Mouse (Mus musculus): ENCODE measurements around the gene Erf. TPM values are rescaled to one million over a fixed set of nuclear protein-coding genes. Genes with fewer than 3 reads are reported as not detected.

The Erf gene
- polyA plus RNA-seq, 1 experiment from 2014 or later = 16.4 TPM

DNA sequence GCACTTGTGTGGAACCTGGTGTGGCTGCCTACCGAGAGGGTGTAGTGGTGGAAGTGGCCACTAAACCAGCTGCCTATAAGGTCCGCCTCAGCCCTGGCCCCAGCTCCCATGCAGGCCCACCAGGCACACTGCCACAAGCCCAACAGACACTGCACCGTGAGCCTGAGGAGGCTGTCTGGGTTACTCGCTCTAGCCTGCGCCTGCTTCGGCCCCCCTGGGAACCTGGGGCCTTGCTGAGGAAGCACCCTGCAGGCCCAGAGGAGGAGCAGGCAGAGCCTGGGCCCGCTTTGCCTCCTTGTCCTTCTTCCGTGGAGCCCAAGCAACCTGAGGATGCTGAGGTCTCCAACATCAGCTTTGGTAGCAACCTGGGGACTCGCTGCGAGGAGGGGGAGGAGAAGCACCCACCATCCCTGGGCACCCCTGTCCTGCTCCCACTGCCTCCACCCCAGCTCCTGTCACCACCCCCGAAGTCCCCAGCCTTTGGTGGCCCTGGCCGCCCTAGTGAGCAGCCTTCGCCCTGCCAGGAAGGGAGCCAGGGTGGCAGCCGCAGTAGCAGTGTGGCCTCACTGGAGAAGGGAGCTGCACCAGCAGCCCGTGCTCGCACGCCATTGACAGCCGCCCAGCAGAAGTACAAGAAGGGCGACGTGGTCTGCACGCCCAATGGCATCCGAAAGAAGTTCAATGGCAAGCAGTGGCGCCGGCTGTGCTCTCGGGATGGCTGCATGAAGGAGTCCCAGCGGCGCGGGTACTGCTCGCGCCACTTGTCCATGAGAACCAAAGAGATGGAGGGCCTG is 21.3 kb upstream of the Erf start:
- peak overlapping the region; percentile 42; the same call in 1 of the 2 replicates for H3K27ac ChIP-seq (ENCODE audit: low read depth, low read length)
- no peak overlapping the region for H3K4me2 ChIP-seq
- no peaks in the 10 kb centered on the region for H3K27me3 ChIP-seq (replicated peaks; ENCODE audit: control insufficient read depth, insufficient read depth, low read length)
- H3K9ac ChIP-seq (ENCODE audit: low read depth, low read length) = 0 out of 2 replicates have a peak overlapping the region, but pooled peaks have one; percentile 10
- H3K9me3 ChIP-seq (ENCODE audit: control insufficient read depth, low read length) = no peaks in the 10 kb centered on the region
- H3K4me3 ChIP-seq (ENCODE audit: low read depth, low read length) = no peak overlapping the region
- H3K4me1 ChIP-seq (replicated peaks; ENCODE audit: control insufficient read depth, insufficient read depth, low read length) = peaks cover 55% of the 10 kb centered on the region
- WGBS = 87% methylated on average over 30 of the region's 30 CpGs
- ATAC-seq (replicated peaks; ENCODE audit: low FRiP score) (no peak), DNase-seq (ENCODE audit: low spot score) (no peak)
- peaks cover 18% of the 10 kb centered on the region; the same call in 1 of the 2 replicates for H3K36me3 ChIP-seq (ENCODE audit: control insufficient read depth, insufficient read depth, low read length)

DNA sequence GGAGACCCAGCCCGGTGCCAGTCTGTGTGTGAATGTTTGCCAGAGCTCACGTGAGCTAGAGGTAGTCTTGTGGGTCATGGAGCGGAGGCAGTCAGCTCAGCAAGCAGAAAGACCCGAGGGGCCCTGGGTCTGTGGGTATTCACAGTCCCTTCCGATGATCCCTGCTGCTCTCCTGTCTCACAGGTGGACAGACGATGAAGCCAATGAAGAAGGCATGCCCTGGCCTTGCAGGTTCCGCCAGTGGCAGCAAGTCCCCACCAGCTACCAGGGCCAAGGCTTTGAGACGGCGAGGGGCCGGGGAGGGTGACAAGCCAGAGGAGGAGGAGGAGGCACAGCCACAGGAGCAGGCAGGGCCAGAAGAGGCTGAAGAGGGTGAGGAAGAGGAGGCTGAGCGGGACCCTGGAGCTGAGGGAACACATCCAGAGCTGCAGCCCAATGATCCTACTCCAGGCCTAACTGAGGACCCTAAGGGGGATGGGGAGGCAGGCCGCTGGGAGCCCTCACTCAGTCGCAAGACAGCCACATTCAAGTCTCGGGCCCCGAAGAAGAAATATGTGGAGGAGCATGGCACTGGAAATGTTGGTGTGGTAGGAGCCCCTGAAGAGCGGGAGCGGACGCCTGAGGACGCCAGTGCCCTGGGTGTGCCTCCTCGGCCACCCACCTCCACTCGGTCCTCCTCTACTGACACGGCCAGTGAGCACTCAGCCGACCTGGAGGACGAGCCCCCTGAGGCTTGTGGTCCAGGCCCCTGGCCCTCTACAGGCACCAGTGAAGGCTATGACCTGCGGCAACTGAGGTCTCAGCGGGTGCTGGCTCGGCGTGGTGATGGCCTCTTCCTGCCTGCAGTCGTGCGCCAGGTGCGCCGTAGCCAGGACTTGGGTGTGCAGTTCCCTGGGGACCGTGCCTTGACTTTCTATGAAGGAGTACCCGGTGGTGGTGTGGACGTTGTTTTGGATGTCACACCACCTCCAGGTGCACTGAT is 20.4 kb upstream of the Erf start:
- Histone ChIP-seq H3K4me1 (replicated peaks; ENCODE audit: control insufficient read depth, insufficient read depth, low read length) (peaks cover 53% of the 10 kb centered on the region), H3K9ac (ENCODE audit: low read depth, low read length) (no peak overlapping the region; the same call in 1 of the 2 replicates), H3K9me3 (ENCODE audit: control insufficient read depth, low read length) (no peaks in the 10 kb centered on the region), H3K27ac (ENCODE audit: low read depth, low read length) (peak overlapping the region; percentile 83), H3K4me3 (ENCODE audit: low read depth, low read length) (no peak overlapping the region), H3K27me3 (replicated peaks; ENCODE audit: control insufficient read depth, insufficient read depth, low read length) (no peaks in the 10 kb centered on the region), H3K4me2 (no peak overlapping the region), H3K36me3 (ENCODE audit: control insufficient read depth, insufficient read depth, low read length) (peaks cover 18% of the 10 kb centered on the region; the same call in 1 of the 2 replicates)
- DNase-seq (ENCODE audit: low spot score) (no peak), ATAC-seq (replicated peaks; ENCODE audit: low FRiP score) (no peak)
- 91% methylated on average over 35 of the region's 35 CpGs for WGBS

DNA sequence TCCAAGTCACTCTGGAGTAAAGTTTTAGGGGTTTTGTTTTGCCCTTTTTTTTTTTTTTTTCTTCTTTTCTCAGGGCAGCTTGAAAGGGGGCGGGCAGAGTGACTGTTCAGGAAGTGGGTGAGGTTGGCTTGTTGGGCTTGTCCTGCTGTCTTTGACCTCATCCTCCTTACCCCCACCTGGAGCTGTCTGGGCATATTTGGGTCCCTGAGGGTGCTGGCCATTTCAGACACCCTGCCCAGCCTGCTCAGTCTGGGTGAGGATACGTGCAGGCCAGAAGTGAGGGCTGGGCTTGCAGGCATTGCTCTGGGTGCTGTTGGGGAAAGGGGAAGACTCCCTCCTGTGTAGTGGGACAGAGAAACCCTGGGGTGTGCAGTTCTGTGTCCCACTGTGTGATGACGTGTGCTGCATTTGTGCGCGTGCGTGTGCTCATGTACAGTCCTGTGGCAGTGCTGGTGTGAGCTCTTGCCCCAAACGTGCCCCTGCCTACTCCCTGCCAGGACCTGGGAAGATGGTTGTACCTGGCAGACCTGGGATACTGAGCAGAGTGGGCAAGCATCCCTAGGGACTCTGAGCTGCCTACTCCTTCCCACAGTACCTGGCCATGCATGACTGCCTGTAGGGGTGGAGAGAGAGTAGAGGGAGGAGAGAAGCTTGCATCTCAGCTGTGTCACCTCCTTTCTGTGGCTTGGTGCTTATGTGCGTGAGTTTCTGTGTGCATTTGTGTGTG is 19.1 kb upstream of the Erf start:
- Histone ChIP-seq H3K36me3 (ENCODE audit: control insufficient read depth, insufficient read depth, low read length) (peaks cover 15% of the 10 kb centered on the region; the same call in 1 of the 2 replicates), H3K4me3 (ENCODE audit: low read depth, low read length) (peak overlapping the region; percentile 85), H3K27ac (ENCODE audit: low read depth, low read length) (peak overlapping the region; percentile 83), H3K27me3 (replicated peaks; ENCODE audit: control insufficient read depth, insufficient read depth, low read length) (no peaks in the 10 kb centered on the region), H3K4me2 (peak overlapping the region; percentile 95), H3K9ac (ENCODE audit: low read depth, low read length) (peak overlapping the region; percentile 90), H3K9me3 (ENCODE audit: control insufficient read depth, low read length) (no peaks in the 10 kb centered on the region), H3K4me1 (replicated peaks; ENCODE audit: control insufficient read depth, insufficient read depth, low read length) (peaks cover 42% of the 10 kb centered on the region)
- DNase-seq (ENCODE audit: low spot score) = no peak
- WGBS = 77% methylated on average over 8 of the region's 8 CpGs
- ATAC-seq (replicated peaks; ENCODE audit: low FRiP score) = no peak

DNA sequence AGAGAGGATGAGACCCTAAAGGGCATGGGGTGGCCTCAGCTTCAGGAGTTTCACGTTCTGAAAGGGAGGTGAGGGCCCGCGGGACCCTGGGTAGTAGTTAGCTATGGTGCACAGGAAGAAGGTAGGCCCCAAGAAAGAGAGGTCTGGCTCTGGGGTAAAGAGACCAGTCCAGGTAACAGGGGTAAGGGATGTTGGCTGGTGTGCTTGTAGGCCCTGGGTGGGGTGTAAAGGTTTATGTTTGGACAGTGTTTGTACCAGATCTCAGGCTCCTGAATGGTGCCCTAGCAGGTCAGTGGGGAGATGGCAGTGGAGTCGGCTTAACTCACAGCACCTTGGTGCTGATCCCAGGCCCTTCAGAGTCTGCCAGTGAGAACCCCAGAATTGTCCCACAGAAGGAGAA is 18.5 kb upstream of the Erf start:
- ATAC-seq (replicated peaks; ENCODE audit: low FRiP score) (no peak), DNase-seq (ENCODE audit: low spot score) (no peak)
- Histone ChIP-seq H3K27me3 (replicated peaks; ENCODE audit: control insufficient read depth, insufficient read depth, low read length) (no peaks in the 10 kb centered on the region), H3K9ac (ENCODE audit: low read depth, low read length) (peak overlapping the region; percentile 90), H3K27ac (ENCODE audit: low read depth, low read length) (peak overlapping the region; percentile 83), H3K9me3 (ENCODE audit: control insufficient read depth, low read length) (no peaks in the 10 kb centered on the region), H3K4me3 (ENCODE audit: low read depth, low read length) (peak overlapping the region; percentile 85), H3K4me1 (replicated peaks; ENCODE audit: control insufficient read depth, insufficient read depth, low read length) (peaks cover 39% of the 10 kb centered on the region), H3K36me3 (ENCODE audit: control insufficient read depth, insufficient read depth, low read length) (peaks cover 15% of the 10 kb centered on the region; the same call in 1 of the 2 replicates), H3K4me2 (peak overlapping the region; percentile 95)
- WGBS = 31% methylated on average over 4 of the region's 4 CpGs

DNA sequence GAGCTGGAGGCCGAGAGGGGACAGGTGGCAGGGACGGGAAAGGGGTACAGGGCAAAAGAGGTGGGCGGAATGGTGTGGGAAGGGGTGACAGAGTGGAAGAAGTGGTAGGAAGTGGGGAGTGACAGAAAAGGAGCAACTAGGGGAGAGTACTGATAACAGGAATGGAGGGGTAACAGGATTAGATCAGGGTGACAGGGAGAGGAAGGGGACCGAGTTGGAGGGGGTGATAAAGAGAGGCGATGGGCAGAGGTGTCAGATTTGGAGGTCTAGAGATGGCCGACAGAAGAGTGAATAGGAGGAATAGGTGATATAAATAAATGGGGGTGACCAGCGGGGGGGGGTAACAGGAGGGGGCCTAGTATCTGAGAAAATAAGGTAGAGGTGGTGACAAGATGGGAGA is 18.0 kb upstream of the Erf start:
- Histone ChIP-seq H3K4me3 (ENCODE audit: low read depth, low read length) (peak overlapping the region; percentile 85), H3K9ac (ENCODE audit: low read depth, low read length) (peak overlapping the region; percentile 90), H3K27ac (ENCODE audit: low read depth, low read length) (peak overlapping the region; percentile 83), H3K27me3 (replicated peaks; ENCODE audit: control insufficient read depth, insufficient read depth, low read length) (no peaks in the 10 kb centered on the region), H3K4me1 (replicated peaks; ENCODE audit: control insufficient read depth, insufficient read depth, low read length) (peaks cover 39% of the 10 kb centered on the region), H3K36me3 (ENCODE audit: control insufficient read depth, insufficient read depth, low read length) (peaks cover 15% of the 10 kb centered on the region; the same call in 1 of the 2 replicates), H3K4me2 (peak overlapping the region; percentile 95), H3K9me3 (ENCODE audit: control insufficient read depth, low read length) (no peaks in the 10 kb centered on the region)
- WGBS = 1% methylated on average over 7 of the region's 7 CpGs
- DNase-seq (ENCODE audit: low spot score) = no peak
- no peak for ATAC-seq (replicated peaks; ENCODE audit: low FRiP score)

DNA sequence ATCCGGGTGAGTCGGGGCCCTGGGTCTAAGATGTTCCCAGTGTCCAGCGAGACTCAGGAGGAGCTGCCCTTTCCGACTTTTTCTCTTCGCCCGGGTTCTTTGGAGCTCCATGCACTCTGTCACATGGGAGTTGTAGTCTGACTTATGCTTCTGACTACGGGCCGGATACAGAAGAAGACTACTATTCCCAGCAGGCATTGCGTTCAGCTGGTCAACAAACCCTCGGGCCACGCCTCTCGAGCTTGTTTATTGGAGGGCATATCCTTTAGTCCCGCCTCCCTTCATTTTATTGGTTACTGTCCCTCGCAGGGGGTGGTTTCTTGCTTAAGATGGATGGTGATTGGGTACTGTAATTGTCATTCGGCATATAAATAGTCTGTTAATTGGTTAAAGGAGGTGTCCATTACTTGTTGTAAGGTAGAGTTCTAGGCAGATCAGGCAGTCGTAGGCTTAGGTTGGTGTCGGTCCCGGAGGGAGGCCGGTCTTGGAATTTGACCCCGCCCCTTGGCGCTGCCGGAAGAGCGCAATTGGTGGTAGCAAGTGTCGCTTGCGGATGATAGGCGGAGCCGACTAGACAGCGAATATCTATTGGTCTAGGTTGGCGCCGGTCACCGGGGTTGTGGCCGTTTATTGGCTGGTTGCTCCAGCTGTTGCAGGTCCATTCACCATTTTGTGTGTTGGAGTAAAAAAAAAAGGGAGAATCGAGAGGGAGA is 17.3 kb upstream of the Erf start:
- Histone ChIP-seq H3K4me2 (peak overlapping the region; percentile 95), H3K9me3 (ENCODE audit: control insufficient read depth, low read length) (no peaks in the 10 kb centered on the region), H3K4me1 (replicated peaks; ENCODE audit: control insufficient read depth, insufficient read depth, low read length) (peaks cover 32% of the 10 kb centered on the region), H3K4me3 (ENCODE audit: low read depth, low read length) (peak overlapping the region; percentile 85), H3K27ac (ENCODE audit: low read depth, low read length) (peak overlapping the region; percentile 83), H3K9ac (ENCODE audit: low read depth, low read length) (peak overlapping the region; percentile 90), H3K36me3 (ENCODE audit: control insufficient read depth, insufficient read depth, low read length) (peaks cover 15% of the 10 kb centered on the region; the same call in 1 of the 2 replicates), H3K27me3 (replicated peaks; ENCODE audit: control insufficient read depth, insufficient read depth, low read length) (no peaks in the 10 kb centered on the region)
- DNase-seq (ENCODE audit: low spot score) (peak; percentile 93), ATAC-seq (replicated peaks; ENCODE audit: low FRiP score) (peak; percentile 90)
- WGBS = under 1% methylated on average over 33 of the region's 33 CpGs

DNA sequence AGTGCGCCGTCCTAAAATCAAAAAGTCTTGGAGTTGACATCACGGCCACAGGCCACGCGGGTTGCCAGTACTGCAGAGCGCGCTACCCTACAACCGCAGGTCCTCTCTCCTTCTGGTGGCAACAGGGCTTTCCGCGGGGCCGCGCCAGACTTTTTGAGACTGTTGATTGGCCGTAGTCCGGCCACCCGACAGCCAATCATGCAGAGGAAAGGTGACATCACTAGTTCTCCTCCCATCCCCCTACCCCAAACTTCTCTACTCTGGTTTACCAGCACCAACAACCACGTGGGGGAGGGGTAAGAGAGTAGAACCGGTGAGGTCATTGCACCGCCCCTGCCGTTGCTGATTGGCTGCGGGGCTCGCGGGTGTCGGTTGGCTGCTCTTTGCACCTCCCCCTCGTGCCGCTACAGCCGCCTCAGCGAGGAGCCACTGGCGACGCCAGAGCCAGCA is 16.8 kb upstream of the Erf start, which contains the start of gene Cic:
Gene Cic, plus strand, starts transcription at position 404 of the 450 bp plus-strand sequence.
- DNase-seq (ENCODE audit: low spot score) (peak; percentile 100), ATAC-seq (replicated peaks; ENCODE audit: low FRiP score) (peak; percentile 84)
- Histone ChIP-seq H3K4me1 (replicated peaks; ENCODE audit: control insufficient read depth, insufficient read depth, low read length) (peaks cover 31% of the 10 kb centered on the region), H3K27me3 (replicated peaks; ENCODE audit: control insufficient read depth, insufficient read depth, low read length) (no peaks in the 10 kb centered on the region), H3K9ac (ENCODE audit: low read depth, low read length) (peak within 1 kb of the TSS; percentile 90), H3K4me2 (peak within 1 kb of the TSS; percentile 95), H3K36me3 (ENCODE audit: control insufficient read depth, insufficient read depth, low read length) (peaks cover 11% of the 10 kb centered on the region; the same call in 1 of the 2 replicates), H3K4me3 (ENCODE audit: low read depth, low read length) (peak within 1 kb of the TSS; percentile 85), H3K9me3 (ENCODE audit: control insufficient read depth, low read length) (no peaks in the 10 kb centered on the region), H3K27ac (ENCODE audit: low read depth, low read length) (peak within 1 kb of the TSS; percentile 83)
- under 1% methylated on average over 29 of the region's 29 CpGs for WGBS
